Mouse (Mus musculus): ENCODE results near the gene Triap1. TPM values are rescaled to one million over a fixed set of nuclear protein-coding genes. Genes with fewer than 3 reads are reported as not detected.

Gene Triap1
- polyA plus RNA-seq, 1 experiment from 2014 or later, result 63.3 TPM

DNA sequence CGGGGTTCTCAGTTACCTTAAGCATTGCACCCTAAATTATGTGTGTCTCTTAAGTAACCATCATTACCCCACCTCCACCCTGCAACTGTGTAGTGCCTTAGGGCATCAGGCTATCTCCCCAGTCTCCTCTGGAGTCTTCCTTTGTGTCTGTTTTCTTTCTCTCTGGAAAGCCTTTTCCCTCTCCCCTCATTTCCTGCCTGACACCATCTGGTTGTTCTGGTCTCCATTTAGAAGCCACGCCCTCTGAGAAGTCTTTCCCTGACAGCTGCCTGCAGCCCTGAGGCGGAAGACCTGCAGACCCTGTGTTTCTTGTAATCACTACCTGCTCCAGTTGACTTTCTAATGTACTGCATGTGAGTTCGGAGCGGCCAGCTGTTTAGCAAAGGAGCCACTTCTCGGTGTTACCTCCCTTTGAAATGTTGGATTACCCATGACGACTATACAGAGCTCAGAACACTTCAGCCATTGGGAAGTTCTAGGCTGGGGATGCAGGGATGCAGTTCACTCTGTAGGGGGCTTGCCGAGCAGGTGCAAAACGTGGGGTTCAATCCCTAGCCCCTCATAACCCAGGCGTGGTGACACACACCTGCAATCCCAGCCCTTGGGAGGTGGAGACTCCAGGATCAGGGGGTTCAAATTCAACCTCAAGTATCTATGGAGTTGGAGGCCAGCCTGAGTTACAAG lies 23.2 kb upstream of the Triap1 start:
- H3K27ac ChIP-seq (replicated peaks), result peak overlapping the region; percentile 66
- DNase-seq (ENCODE audit: low spot score) (peak; percentile 28), ATAC-seq (ENCODE audit: low FRiP score, low TSS enrichment) (no peak)
- no peak overlapping the region for H3K4me3 ChIP-seq (ENCODE audit: low read depth, low read length)
- TF ChIP-seq CTCF (IDR thresholded peaks at IDR 0.05; ENCODE audit: low read depth) (0 out of 2 replicates have a peak, but pooled peaks have one; percentile 1), EP300 (optimal IDR thresholded peaks at IDR 0.05) (no peak)
- 7% methylated on average over 10 of the region's 10 CpGs for WGBS
- H3K4me2 ChIP-seq (replicated peaks; ENCODE audit: low read depth), result no peak overlapping the region; the same call in 1 of the 2 replicates
- no peaks in the 10 kb centered on the region for H3K36me3 ChIP-seq (ENCODE audit: control insufficient read depth, insufficient read depth, low read length)
- H3K9ac ChIP-seq (ENCODE audit: low read length), result peak overlapping the region; percentile 31; the same call in 1 of the 2 replicates
- no peaks in the 10 kb centered on the region for H3K27me3 ChIP-seq (ENCODE audit: control insufficient read depth, insufficient read depth, low read length)
- H3K9me3 ChIP-seq (ENCODE audit: control insufficient read depth, low read length), result no peaks in the 10 kb centered on the region
- peaks cover 5% of the 10 kb centered on the region; the same call in 1 of the 2 replicates for H3K4me1 ChIP-seq (replicated peaks; ENCODE audit: control insufficient read depth, insufficient read depth)

- Histone ChIP-seq H3K4me1 (replicated peaks; ENCODE audit: control insufficient read depth, insufficient read depth) (peaks cover 5% of the 10 kb centered on the region; the same call in 1 of the 2 replicates), H3K27me3 (ENCODE audit: control insufficient read depth, insufficient read depth, low read length) (no peaks in the 10 kb centered on the region), H3K4me2 (replicated peaks; ENCODE audit: low read depth) (peak overlapping the region; percentile 66), H3K36me3 (ENCODE audit: control insufficient read depth, insufficient read depth, low read length) (no peaks in the 10 kb centered on the region), H3K27ac (replicated peaks) (peak overlapping the region; percentile 88), H3K4me3 (ENCODE audit: low read depth, low read length) (peak overlapping the region; percentile 35), H3K9ac (ENCODE audit: low read length) (peak overlapping the region; percentile 55), H3K9me3 (ENCODE audit: control insufficient read depth, low read length) (no peaks in the 10 kb centered on the region)
- 0% methylated on average over 22 of the region's 22 CpGs for WGBS
- TF ChIP-seq EP300 (optimal IDR thresholded peaks at IDR 0.05) (no peak), CTCF (IDR thresholded peaks at IDR 0.05; ENCODE audit: low read depth) (peak; percentile 82)
- ATAC-seq (ENCODE audit: low FRiP score, low TSS enrichment), result peak; percentile 87
- DNase-seq (ENCODE audit: low spot score), result peak; percentile 79
Measured at GRCm38 (mm10) chr5:115319004-115319940, 21.8 kb upstream of the Triap1 start.

GRCm38 (mm10) chr5:115326256-115326831 lies 14.7 kb upstream of the Triap1 start:
- peak overlapping the region; percentile 98 for H3K4me2 ChIP-seq (replicated peaks; ENCODE audit: low read depth)
- peak overlapping the region; percentile 87 for H3K9ac ChIP-seq (ENCODE audit: low read length)
- DNase-seq (ENCODE audit: low spot score) (no peak), ATAC-seq (ENCODE audit: low FRiP score, low TSS enrichment) (peak; percentile 25)
- TF ChIP-seq CTCF (IDR thresholded peaks at IDR 0.05; ENCODE audit: low read depth), result no peak
- TF ChIP-seq EP300 (optimal IDR thresholded peaks at IDR 0.05), result no peak
- H3K27me3 ChIP-seq (ENCODE audit: control insufficient read depth, insufficient read depth, low read length), result no peaks in the 10 kb centered on the region
- H3K4me1 ChIP-seq (replicated peaks; ENCODE audit: control insufficient read depth, insufficient read depth), result peaks cover 4% of the 10 kb centered on the region
- no peaks in the 10 kb centered on the region for H3K9me3 ChIP-seq (ENCODE audit: control insufficient read depth, low read length)
- 19% methylated on average over 11 of the region's 11 CpGs for WGBS
- H3K27ac ChIP-seq (replicated peaks), result peak overlapping the region; percentile 88
- peak overlapping the region; percentile 83 for H3K4me3 ChIP-seq (ENCODE audit: low read depth, low read length)
- H3K36me3 ChIP-seq (ENCODE audit: control insufficient read depth, insufficient read depth, low read length), result peaks cover 6% of the 10 kb centered on the region; the same call in 1 of the 2 replicates

DNA sequence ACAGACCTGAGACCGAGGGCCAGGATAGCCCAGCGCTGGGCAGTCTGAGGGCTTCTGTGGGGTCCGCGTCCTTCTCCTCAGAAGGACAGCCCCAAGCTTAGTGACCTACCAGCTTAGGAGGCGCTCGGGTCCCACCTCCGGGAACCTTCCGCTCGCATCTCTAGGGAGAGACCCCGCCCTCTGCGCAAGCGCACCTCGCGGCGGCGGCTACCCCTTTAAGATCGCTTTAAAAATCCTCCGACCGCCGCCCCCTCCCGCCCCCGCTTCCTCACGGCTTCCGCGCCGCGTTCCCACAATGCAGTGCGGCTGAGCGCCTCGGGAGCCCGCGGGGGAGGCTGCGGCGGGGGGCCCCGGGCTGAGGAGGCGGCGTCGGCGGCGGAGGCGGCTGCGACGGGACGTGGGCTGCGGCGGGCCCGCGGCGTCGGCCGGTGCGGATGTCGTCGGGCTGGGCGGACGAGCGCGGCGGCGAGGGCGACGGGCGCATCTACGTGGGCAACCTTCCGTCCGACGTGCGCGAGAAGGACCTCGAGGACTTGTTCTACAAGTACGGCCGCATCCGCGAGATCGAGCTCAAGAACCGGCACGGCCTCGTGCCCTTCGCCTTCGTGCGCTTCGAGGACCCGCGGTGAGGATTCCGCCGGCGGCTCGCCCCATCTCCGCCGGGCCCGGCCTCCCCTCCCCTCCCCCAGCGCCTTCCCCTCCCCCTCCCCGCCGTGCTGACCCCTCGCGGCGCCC lies 14.0 kb upstream of the Triap1 start, which contains the start of gene Srsf9:
Gene Srsf9 (plus strand): TSS at position 303 of the 735 bp plus-strand sequence.
- H3K4me1 ChIP-seq (replicated peaks; ENCODE audit: control insufficient read depth, insufficient read depth), result peaks cover 4% of the 10 kb centered on the region
- under 1% methylated on average over 50 of the region's 97 CpGs for WGBS
- peak within 1 kb of the TSS; percentile 87 for H3K9ac ChIP-seq (ENCODE audit: low read length)
- H3K9me3 ChIP-seq (ENCODE audit: control insufficient read depth, low read length), result no peaks in the 10 kb centered on the region
- no peaks in the 10 kb centered on the region for H3K27me3 ChIP-seq (ENCODE audit: control insufficient read depth, insufficient read depth, low read length)
- peak; percentile 95 for DNase-seq (ENCODE audit: low spot score)
- peak within 1 kb of the TSS; percentile 98 for H3K4me2 ChIP-seq (replicated peaks; ENCODE audit: low read depth)
- H3K27ac ChIP-seq (replicated peaks), result peak within 1 kb of the TSS; percentile 88
- peak within 1 kb of the TSS; percentile 83 for H3K4me3 ChIP-seq (ENCODE audit: low read depth, low read length)
- TF ChIP-seq CTCF (IDR thresholded peaks at IDR 0.05; ENCODE audit: low read depth) (no peak), EP300 (optimal IDR thresholded peaks at IDR 0.05) (no peak)
- ATAC-seq (ENCODE audit: low FRiP score, low TSS enrichment), result peak; percentile 94
- peaks cover 9% of the 10 kb centered on the region; the same call in 1 of the 2 replicates for H3K36me3 ChIP-seq (ENCODE audit: control insufficient read depth, insufficient read depth, low read length)
